Mouse (Mus musculus) lung, adult 2 months (tissue): Measurements from ENCODE around the gene Nphs1.

ENCODE experiments used
- CTCF ChIP-seq: fragments of 200-500 bp; IDR thresholded peaks from 2 replicates; pipeline ENCODE4 v1.5.1; 2011; ENCODE audit warnings: mild to moderate bottlenecking, low read length, control low read depth; ENCODE audit not compliant: insufficient read depth
- POLR2A ChIP-seq: fragments of 200-500 bp; IDR thresholded peaks from 2 replicates; pipeline ENCODE4 v1.6.1; 2011; ENCODE audit warnings: low read depth, mild to moderate bottlenecking, control low read depth, low read length, borderline replicate concordance; ENCODE audit errors: extremely low read depth

DNA sequence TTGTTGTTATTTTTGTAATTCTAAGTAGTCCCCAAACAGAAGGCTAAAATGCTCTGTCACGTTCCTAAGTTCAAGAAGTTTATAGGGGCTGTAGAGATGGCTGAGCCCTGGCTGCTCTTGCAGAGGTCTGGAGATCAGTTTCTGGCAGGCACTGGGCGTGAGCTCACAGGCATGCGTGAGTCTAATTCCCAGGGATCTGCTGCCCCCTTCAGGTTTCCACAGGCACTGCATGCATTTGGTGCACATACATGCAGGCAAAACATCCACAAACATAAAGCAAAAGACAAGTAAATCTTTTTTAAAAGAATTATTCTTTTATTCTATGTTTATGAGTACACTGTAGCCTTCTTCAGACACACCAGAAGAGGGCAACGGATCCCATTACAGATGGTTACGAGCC is 14.3 kb downstream of the Nphs1 start:
- no peak for TF ChIP-seq POLR2A
- TF ChIP-seq CTCF = peak; percentile 44; the same call in 1 of the 2 replicates
